Mouse (Mus musculus): ENCODE measurements around the gene Marc2. TPM values are rescaled to one million over a fixed set of nuclear protein-coding genes. Genes with fewer than 3 reads are reported as not detected.

Gene Marc2
- polyA plus RNA-seq, 1 experiment from 2014 or later, result 96.7 TPM

DNA sequence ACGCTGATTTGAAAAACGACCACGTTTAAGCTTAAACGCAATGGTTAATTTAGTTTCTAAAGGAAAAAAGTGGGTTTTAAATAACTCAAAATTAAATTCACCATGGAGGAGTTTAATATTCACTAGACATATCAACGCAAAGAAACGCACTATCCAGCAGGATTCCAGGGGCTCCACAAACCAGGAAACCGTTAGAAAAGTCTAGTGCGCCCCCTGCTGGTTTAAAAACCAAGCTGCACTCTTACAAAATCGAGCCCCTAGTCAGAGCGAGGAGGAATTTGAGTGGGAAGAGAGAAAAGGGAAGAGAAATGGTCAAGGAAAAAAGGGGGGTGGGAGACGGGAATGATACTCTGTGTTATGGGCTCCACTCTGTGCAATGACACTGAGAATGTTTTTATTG lies 21.2 kb downstream of the Marc2 start:
- H3K4me1 ChIP-seq, result peaks cover 24% of the 10 kb centered on the region
- peak overlapping the region; percentile 30 for H3K4me2 ChIP-seq
- no peak overlapping the region for H3K27ac ChIP-seq
- H3K27me3 ChIP-seq (replicated peaks), result no peaks in the 10 kb centered on the region
- 23% methylated on average over 11 of the region's 11 CpGs for WGBS
- H3K4me3 ChIP-seq, result no peak overlapping the region
- H3K36me3 ChIP-seq (replicated peaks), result no peaks in the 10 kb centered on the region
- ATAC-seq (replicated peaks), result peak; percentile 45; the same call in 1 of the 2 replicates
- no peak overlapping the region for H3K9ac ChIP-seq
- no peaks in the 10 kb centered on the region for H3K9me3 ChIP-seq

DNA sequence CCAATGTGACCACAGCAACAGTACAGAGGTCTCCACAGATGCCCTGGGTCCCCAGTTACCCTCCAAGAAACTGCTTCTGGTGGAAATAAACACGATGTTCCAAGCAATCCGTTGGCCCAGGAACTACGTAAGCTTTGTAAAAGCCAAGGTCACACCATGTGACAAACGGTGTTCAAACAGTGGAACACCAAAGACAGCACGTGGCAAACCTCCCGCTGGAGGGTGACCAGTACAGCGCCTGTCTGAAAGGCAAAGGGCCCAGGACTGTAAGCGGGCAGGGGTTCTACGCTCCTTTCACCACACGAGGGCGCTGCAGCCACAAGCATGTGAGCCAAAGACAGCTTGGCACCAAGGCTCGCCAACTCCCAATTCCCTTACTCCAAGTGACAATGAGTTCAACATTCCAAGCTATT lies 21.8 kb downstream of the Marc2 start:
- H3K27ac ChIP-seq, result no peak overlapping the region
- peak; percentile 84 for ATAC-seq (replicated peaks)
- H3K4me3 ChIP-seq, result no peak overlapping the region
- peaks cover 24% of the 10 kb centered on the region for H3K4me1 ChIP-seq
- H3K36me3 ChIP-seq (replicated peaks), result no peaks in the 10 kb centered on the region
- H3K9ac ChIP-seq, result no peak overlapping the region
- H3K4me2 ChIP-seq, result peak overlapping the region; percentile 30; the same call in 1 of the 2 replicates
- H3K9me3 ChIP-seq, result no peaks in the 10 kb centered on the region
- 3% methylated on average over 12 of the region's 12 CpGs for WGBS
- H3K27me3 ChIP-seq (replicated peaks), result no peaks in the 10 kb centered on the region

DNA sequence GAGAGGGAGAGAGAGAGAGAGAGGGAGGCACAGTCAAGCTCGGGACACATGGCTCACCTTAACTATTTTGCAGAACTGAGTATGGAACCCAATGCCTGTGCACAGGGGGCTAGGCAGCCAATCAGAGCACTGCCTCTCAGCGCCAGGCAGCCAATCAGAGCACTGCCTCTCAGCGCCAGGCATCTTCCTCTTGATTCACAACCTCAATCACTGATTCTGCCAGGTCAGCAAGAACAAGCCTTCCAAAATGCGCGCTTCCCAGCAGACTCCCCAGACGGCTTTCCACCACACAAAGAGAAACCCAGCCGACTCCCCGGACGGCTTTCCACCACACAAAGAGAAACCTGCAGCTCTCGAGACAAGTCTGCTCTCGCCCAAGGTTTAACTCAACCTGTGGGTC lies 23.6 kb downstream of the Marc2 start:
- no peak overlapping the region for H3K27ac ChIP-seq
- 0 out of 2 replicates have a peak overlapping the region, but pooled peaks have one; percentile 13 for H3K4me3 ChIP-seq
- peak; percentile 57; the same call in 1 of the 2 replicates for ATAC-seq (replicated peaks)
- H3K4me1 ChIP-seq, result peaks cover 24% of the 10 kb centered on the region
- H3K9me3 ChIP-seq, result no peaks in the 10 kb centered on the region
- WGBS, result 12% methylated on average over 11 of the region's 11 CpGs
- H3K4me2 ChIP-seq, result peak overlapping the region; percentile 43
- no peaks in the 10 kb centered on the region for H3K27me3 ChIP-seq (replicated peaks)
- 0 out of 2 replicates have a peak, but pooled peaks cover 6% of the 10 kb centered on the region for H3K36me3 ChIP-seq (replicated peaks)
- H3K9ac ChIP-seq, result no peak overlapping the region

GRCm38 (mm10) chr1:184817768-184818167 lies 28.5 kb downstream of the Marc2 start:
- 0 out of 2 replicates have a peak, but pooled peaks cover 6% of the 10 kb centered on the region for H3K36me3 ChIP-seq (replicated peaks)
- no peak overlapping the region for H3K4me2 ChIP-seq
- H3K27me3 ChIP-seq (replicated peaks), result no peaks in the 10 kb centered on the region
- 82% methylated on average over 6 of the region's 6 CpGs for WGBS
- no peak overlapping the region for H3K27ac ChIP-seq
- H3K4me1 ChIP-seq, result peaks cover 3% of the 10 kb centered on the region; the same call in 1 of the 2 replicates
- no peaks in the 10 kb centered on the region for H3K9me3 ChIP-seq
- H3K9ac ChIP-seq, result no peak overlapping the region
- ATAC-seq (replicated peaks), result no peak
- H3K4me3 ChIP-seq, result no peak overlapping the region

- Histone ChIP-seq H3K4me3 (no peak overlapping the region), H3K9me3 (no peaks in the 10 kb centered on the region), H3K36me3 (replicated peaks) (no peaks in the 10 kb centered on the region), H3K27me3 (replicated peaks) (peaks cover 5% of the 10 kb centered on the region; the same call in 1 of the 2 replicates), H3K4me1 (peaks cover 9% of the 10 kb centered on the region), H3K4me2 (no peak overlapping the region), H3K9ac (no peak overlapping the region), H3K27ac (no peak overlapping the region)
- WGBS, result 83% methylated on average over 8 of the region's 8 CpGs
- no peak for ATAC-seq (replicated peaks)
Observed at GRCm38 (mm10) chr1:184811716-184812250, 34.5 kb downstream of the Marc2 start.

- peak; percentile 69 for ATAC-seq (replicated peaks)
- Histone ChIP-seq H3K4me1 (peaks cover 9% of the 10 kb centered on the region), H3K9ac (0 out of 2 replicates have a peak within 1 kb of the TSS, but pooled peaks have one; percentile 7), H3K27me3 (replicated peaks) (peaks cover 5% of the 10 kb centered on the region; the same call in 1 of the 2 replicates), H3K36me3 (replicated peaks) (no peaks in the 10 kb centered on the region), H3K4me3 (peak within 1 kb of the TSS; percentile 33), H3K27ac (no peak within 1 kb of the TSS), H3K9me3 (no peaks in the 10 kb centered on the region), H3K4me2 (peak within 1 kb of the TSS; percentile 62)
- whole genome bisulfite sequencing, result 7% methylated on average over 52 of the region's 52 CpGs
Observed at GRCm38 (mm10) chr1:184810780-184811575, 35.3 kb downstream of the Marc2 start, which contains the start of gene Marc1. TSS of gene Marc1 (minus strand) at chr1:184811313.

DNA sequence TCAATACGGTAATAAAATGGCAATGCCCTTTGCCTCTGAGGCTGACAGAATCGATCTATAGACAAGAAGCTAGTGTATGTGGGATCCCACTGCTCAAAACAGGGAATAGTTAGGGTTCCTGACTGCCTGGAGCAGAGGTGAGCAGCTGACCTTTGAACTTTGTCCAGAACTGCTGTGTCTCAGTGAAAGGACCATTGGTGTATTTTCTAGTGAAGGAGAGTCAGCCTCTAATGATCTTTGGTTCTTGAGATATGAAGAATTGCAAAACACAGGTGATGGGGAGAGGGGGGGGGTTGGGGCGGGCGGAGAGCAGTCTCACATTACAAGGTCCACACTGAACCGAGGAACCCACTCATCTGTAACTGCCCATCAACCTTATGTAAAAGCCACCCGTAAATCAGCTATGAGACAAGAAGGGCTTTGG lies 36.7 kb downstream of the Marc2 start:
- peaks cover 9% of the 10 kb centered on the region for H3K4me1 ChIP-seq
- no peak for ATAC-seq (replicated peaks)
- H3K9me3 ChIP-seq, result no peaks in the 10 kb centered on the region
- WGBS, result 79% methylated on average over 6 of the region's 6 CpGs
- no peaks in the 10 kb centered on the region for H3K36me3 ChIP-seq (replicated peaks)
- H3K27ac ChIP-seq, result no peak overlapping the region
- H3K27me3 ChIP-seq (replicated peaks), result peaks cover 5% of the 10 kb centered on the region; the same call in 1 of the 2 replicates
- no peak overlapping the region for H3K4me2 ChIP-seq
- no peak overlapping the region for H3K4me3 ChIP-seq
- H3K9ac ChIP-seq, result no peak overlapping the region

DNA sequence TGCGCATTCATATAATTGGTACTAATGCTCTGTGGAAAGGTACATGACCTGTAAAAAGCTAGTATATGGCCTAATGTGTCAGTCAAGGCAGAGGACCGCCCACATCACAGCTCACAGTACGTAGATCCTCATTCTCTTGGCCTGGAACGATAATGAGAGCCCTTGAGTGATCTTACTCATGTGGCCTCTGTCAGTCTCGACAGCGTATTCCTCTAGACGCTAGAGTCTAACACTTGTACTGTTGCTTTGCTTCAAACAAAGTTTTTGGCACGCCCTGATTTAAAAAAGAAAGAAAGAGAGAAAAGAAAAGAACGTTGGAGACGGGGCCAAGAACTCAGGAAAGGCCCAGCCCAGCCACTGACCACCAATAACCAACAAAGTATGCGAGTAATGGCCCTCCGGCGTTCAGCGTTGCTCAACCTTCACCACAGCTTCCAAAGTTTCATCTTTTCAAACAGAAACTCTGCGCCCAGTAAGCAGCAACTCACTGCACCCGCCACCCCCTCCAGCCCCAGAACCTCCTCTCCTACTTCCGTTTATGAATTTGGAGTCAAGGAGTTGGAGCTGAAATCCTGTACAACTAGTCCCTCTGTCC lies 37.7 kb downstream of the Marc2 start:
- Histone ChIP-seq H3K4me3 (no peak overlapping the region), H3K27me3 (replicated peaks) (peaks cover 5% of the 10 kb centered on the region; the same call in 1 of the 2 replicates), H3K27ac (no peak overlapping the region), H3K4me1 (peaks cover 9% of the 10 kb centered on the region), H3K4me2 (no peak overlapping the region), H3K9me3 (no peaks in the 10 kb centered on the region), H3K9ac (no peak overlapping the region), H3K36me3 (replicated peaks) (no peaks in the 10 kb centered on the region)
- no peak for ATAC-seq (replicated peaks)
- WGBS, result 85% methylated on average over 17 of the region's 17 CpGs

- Histone ChIP-seq H3K27me3 (replicated peaks) (peaks cover 5% of the 10 kb centered on the region; the same call in 1 of the 2 replicates), H3K4me1 (peaks cover 9% of the 10 kb centered on the region)
- 65% methylated on average over 15 of the region's 15 CpGs for WGBS
Observed at GRCm38 (mm10) chr1:184807627-184808417, 38.4 kb downstream of the Marc2 start.

GRCm38 (mm10) chr1:184807123-184807522 lies 39.1 kb downstream of the Marc2 start:
- Histone ChIP-seq H3K4me2 (no peak overlapping the region), H3K9me3 (no peaks in the 10 kb centered on the region), H3K27me3 (replicated peaks) (peaks cover 5% of the 10 kb centered on the region; the same call in 1 of the 2 replicates), H3K4me3 (no peak overlapping the region), H3K27ac (no peak overlapping the region), H3K4me1 (peaks cover 9% of the 10 kb centered on the region), H3K9ac (no peak overlapping the region), H3K36me3 (replicated peaks) (no peaks in the 10 kb centered on the region)
- ATAC-seq (replicated peaks), result no peak
- WGBS, result 82% methylated on average over 7 of the region's 7 CpGs

More at GRCm38 (mm10) chr1:184807627-184808417, 38.4 kb downstream of the Marc2 start:
- no peak overlapping the region for H3K9ac ChIP-seq
- H3K9me3 ChIP-seq, result no peaks in the 10 kb centered on the region
- no peak overlapping the region for H3K27ac ChIP-seq
- no peak overlapping the region for H3K4me3 ChIP-seq
- H3K4me2 ChIP-seq, result no peak overlapping the region
- no peaks in the 10 kb centered on the region for H3K36me3 ChIP-seq (replicated peaks)
- no peak for ATAC-seq (replicated peaks)

DNA sequence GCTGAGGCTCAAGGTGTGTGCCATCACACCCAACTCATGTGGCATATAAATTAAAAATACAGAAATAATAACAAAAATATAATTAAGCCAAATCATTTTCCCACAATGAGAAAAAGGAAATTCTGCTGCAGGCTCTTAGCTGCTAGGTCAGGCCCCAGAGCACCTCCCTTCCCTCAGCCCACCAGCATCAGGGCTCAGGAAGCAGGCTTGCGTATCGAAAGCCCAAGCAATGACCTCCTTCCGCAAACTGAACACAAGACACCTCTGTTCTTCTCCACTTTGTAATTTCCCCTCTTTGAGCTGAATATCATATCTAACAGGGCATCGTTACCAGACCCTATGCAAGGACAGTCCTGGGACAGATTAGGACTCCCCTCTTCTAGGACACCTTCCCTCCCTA lies 40.5 kb downstream of the Marc2 start:
- no peak overlapping the region for H3K4me3 ChIP-seq
- H3K9ac ChIP-seq, result no peak overlapping the region
- H3K27ac ChIP-seq, result no peak overlapping the region
- 90% methylated on average over 4 of the region's 4 CpGs for WGBS
- H3K36me3 ChIP-seq (replicated peaks), result no peaks in the 10 kb centered on the region
- no peak overlapping the region for H3K4me2 ChIP-seq
- no peak for ATAC-seq (replicated peaks)
- H3K9me3 ChIP-seq, result no peaks in the 10 kb centered on the region
- H3K27me3 ChIP-seq (replicated peaks), result peaks cover 5% of the 10 kb centered on the region; the same call in 1 of the 2 replicates
- peaks cover 5% of the 10 kb centered on the region for H3K4me1 ChIP-seq

Measured in midbrain, embryonic 15.5 days (tissue).